Mouse (Mus musculus): ENCODE data around the gene Gipc1.
A peak's percentile ranks its signal among the peaks of the same experiment; 100 is the strongest.

The Gipc1 gene

DNA sequence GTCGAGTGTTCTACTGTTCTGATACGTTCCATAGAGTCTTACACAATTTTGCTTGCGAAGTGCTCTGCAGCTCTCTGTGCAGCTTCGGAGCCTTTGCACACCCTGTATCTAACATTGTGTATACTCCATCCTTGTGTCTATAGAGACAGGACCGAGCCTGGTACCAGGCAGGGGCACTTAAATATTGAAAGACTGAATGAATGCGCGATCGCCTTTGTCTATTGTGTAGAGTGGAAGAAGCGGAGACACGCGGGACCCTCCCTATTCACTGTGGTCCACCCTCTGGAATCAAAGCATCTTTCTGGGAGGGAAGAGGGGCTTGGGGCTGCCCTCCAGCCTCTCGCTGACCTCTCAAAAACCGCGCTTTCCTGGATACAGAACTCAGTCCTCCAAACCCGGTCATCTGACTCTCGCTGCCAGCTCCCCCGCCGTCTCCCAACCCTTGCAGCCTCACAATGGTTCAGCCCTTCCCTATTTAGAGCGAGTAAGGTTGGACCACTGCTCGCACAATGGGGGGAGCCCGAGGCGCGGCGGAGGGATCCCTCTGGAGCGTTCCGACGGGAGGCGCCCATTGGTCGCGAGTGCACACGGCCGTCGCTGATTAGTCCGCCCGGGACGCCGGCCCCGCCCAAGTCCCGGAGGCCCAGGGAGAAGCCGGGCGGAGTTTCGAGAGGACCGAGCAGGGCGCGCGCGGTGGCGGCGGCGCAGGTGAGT lies at the start of gene Gipc1:
Gipc1 (plus strand) TSS at position 648 of the 714 bp plus-strand sequence.
- DNase-seq (ENCODE audit: low spot score), result peak; percentile 82

DNA sequence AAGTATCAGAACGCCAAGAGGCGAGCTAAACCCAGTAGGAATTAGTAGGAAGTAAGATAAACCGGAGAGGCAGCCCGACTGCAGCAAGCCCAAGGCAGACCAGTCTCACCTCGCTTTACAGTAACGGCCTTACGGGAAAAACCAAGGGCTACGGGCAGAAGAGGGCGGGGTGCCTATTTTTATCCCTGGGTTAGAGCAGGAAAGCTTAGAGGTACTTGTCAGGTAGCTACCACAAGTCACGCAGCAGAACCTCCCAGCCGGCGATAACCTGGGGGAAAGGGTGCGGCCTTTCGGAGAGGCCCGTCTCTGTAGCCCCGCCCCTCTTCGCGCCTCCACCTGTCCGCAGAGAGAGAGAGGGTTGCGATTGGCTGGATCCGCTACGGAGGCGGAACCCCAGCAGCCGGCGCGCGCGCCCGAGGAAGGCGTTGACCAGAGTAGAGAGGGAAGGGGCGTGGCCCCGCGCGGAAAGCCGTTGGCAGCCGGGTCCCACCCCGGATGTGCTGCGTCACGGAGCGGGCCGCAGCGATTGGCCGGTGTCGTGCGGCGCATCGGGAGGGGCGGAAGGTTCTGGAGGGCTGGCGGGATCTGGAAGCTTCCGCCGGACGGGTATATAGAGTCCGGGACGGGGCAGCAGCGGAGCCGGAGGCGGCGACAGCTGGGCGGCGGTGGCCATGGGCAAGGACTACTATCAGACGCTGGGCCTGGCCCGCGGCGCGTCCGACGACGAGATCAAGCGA lies 44.6 kb upstream of the Gipc1 start, which contains the start of the genes Tecr and Dnajb1:
Tecr (minus strand) TSS at position 311 of the 737 bp plus-strand sequence.
Dnajb1 (plus strand) TSS at position 533 of the 737 bp plus-strand sequence.
- peak; percentile 98 for DNase-seq (ENCODE audit: low spot score)

DNA sequence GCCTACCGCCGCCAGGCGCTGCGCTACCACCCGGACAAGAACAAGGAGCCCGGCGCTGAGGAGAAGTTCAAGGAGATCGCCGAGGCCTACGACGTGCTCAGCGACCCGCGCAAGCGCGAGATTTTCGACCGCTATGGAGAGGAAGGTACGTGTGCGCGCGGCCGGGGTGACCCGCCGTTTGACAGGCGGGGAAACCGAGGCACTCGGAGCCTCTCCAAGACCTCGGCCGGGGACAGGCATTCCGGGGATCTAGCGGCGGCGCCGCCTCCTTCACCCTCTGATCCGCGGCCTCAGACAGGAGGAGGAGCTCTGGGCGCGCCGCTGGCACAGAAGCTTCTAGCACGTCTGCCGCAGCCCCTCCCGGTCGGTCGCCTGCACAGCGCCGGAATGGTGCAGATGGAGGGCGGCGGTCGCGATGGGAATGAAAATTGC lies 44.1 kb upstream of the Gipc1 start:
- DNase-seq (ENCODE audit: low spot score), result no peak

GRCm38 (mm10) chr8:83609086-83609485 lies 43.4 kb upstream of the Gipc1 start:
- DNase-seq (ENCODE audit: low spot score), result no peak

GRCm38 (mm10) chr8:83609547-83610180 lies 42.8 kb upstream of the Gipc1 start:
- no peak for DNase-seq (ENCODE audit: low spot score)

- no peak for DNase-seq (ENCODE audit: low spot score)
These were observed 40.6 kb upstream of the Gipc1 start for GRCm38 (mm10) chr8:83611921-83612320.

DNA sequence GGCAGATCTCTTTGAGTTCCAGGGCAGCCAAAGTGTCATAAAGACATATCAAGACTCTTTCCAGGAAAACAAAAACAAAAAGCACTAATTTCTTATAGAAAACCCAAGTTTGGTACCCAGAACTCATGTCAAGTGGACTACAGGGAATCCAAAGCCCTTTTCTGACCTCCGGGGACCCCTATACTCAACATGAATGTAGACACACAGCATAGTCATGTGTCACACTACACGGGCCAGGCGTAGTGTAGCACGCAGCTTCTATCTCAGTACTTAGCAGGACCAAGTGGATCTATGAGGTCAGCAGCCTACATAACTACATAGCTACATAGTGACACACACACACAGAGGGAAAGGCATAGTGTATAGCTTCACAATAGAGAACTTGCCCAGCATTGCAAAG lies 38.8 kb upstream of the Gipc1 start:
- no peak for DNase-seq (ENCODE audit: low spot score)

- no peak for DNase-seq (ENCODE audit: low spot score)
These were observed 35.9 kb upstream of the Gipc1 start for GRCm38 (mm10) chr8:83616625-83617024.

- no peak for DNase-seq (ENCODE audit: low spot score)
These were observed 35.4 kb upstream of the Gipc1 start for GRCm38 (mm10) chr8:83617111-83617510.

DNA sequence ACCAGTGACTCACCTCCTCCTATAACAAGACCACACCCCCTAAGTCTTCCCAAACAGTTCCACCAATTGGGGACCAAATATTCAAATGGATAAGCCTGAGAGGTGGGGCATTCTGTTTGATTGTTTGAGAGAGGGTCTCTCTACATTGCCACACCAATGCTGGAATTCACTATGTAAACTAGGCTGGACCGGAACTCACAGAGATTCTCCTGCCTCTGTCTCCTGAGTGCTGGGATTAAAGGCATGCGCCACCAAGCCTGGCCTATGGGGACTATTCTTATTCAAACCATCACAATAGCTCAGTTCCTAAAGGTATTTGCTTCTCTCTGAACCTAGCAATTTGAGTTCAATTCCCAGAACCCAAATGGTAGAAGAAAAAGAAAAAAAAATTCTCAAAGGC lies 33.9 kb upstream of the Gipc1 start:
- DNase-seq (ENCODE audit: low spot score), result no peak

- no peak for DNase-seq (ENCODE audit: low spot score)
These were observed 32.8 kb upstream of the Gipc1 start for GRCm38 (mm10) chr8:83619568-83620285.

DNA sequence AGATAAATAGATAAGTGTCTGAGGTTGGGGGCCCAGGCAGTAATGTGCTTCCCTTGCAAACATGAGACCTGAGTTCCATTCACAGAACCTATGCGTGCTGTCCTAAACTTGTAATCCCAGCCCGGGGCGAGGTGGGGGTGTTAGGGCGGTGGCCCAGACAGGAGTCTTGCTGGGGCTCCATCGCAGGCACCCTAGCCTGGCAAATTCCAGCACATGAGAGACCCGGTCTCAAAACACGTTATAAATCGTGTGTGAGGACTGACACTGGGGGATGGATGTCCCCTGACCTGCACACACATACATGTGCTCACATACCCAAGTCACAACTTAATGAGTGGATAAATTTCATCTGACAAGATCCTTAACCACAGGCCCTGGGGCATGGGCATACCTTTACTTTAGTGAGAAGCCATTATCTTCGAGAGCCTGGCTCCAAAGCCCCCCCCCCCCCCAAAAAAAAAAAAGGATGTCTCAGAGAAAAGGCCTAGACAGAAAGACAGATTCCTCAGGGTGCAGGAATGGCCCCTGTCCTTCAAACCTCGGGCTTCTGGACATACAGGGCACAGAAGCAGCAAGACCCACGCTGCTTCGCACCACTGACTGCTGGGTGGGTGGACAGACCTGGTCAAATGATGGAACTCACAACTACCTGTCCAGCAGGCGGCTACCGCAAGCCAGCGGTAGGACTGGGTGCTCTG lies 30.6 kb upstream of the Gipc1 start:
- DNase-seq (ENCODE audit: low spot score), result no peak

- DNase-seq (ENCODE audit: low spot score), result peak; percentile 45
These were observed 30.0 kb upstream of the Gipc1 start for GRCm38 (mm10) chr8:83622389-83622989.

- DNase-seq (ENCODE audit: low spot score), result no peak
These were observed 28.9 kb upstream of the Gipc1 start for GRCm38 (mm10) chr8:83623549-83623948.

GRCm38 (mm10) chr8:83624739-83625138 lies 27.7 kb upstream of the Gipc1 start:
- no peak for DNase-seq (ENCODE audit: low spot score)

DNA sequence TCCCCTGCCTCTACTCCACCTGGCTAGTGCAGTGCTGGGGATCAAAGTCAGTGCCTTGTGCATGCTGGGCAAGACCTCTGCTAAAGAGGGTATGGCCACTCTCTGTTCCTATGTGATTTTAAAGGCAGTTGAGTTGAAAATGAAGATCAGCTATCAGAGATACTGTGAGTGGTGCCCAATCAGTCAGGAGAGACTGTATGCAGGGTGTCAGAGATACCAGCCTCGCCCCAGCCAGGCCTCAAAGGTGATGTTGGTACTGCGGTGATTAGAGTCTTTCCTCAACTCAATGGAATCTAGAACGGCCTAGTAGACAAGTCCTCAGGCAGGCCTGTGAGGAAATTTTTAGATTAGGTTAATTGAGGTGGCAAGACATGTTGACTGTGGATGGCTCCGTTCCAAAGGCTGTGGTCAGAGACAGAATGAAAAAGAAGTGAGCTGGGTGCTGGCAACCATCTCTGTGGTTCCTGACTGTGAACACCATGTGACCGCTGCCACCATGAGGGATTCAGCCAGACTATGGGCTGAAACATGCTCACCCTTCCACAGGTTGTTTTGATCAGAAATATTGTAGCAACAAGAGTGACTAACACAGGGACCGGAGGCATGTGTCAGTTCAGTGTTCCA lies 26.7 kb upstream of the Gipc1 start:
- no peak for DNase-seq (ENCODE audit: low spot score)

DNA sequence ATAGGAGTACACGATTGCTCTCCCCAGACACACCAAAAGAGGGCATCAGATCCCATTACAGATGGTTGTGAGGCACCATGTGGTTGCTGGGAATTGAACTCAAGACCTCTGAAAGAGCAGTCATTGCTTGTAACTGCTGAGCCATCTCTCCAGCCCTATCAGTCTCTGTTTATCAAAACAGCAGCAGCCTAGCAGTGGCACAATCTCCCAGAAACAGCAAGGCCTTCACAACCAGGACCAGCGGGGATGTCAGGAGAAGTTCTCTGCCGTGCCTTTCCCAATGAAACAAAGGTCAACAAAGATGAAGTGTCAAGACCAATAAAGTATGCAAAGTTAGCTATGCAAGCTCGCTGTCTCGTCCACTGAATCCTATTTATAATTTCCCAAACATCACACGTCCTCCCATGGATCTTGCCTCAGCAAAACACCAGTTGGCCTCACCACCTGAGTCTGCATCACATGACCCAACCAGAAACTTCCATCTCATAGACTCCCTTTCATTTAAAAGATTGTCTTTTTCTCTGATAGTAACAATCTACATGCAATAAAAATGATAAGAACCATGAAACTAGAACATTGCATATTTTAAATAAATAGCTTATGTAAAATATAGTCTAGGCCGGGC lies 20.3 kb upstream of the Gipc1 start:
- DNase-seq (ENCODE audit: low spot score), result no peak

DNA sequence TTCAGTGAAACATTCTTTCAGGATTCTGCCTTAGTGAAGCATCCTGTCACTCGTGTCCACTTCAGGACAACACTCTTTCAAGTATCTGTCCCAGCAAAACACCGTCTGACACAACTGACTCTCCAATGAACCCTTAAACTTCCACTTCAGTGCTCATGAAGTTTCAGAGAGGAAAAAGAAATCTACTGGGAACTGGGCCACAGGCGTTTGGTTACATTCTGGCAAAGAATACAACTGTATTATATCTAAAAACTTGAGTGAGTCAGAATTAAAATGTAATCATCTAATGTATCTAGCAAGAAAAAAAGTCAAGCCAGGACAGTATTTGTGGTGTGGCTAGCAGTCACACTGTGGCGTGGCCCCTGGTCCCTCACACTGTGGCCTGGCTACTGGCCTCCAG lies 13.6 kb upstream of the Gipc1 start:
- DNase-seq (ENCODE audit: low spot score), result no peak

DNA sequence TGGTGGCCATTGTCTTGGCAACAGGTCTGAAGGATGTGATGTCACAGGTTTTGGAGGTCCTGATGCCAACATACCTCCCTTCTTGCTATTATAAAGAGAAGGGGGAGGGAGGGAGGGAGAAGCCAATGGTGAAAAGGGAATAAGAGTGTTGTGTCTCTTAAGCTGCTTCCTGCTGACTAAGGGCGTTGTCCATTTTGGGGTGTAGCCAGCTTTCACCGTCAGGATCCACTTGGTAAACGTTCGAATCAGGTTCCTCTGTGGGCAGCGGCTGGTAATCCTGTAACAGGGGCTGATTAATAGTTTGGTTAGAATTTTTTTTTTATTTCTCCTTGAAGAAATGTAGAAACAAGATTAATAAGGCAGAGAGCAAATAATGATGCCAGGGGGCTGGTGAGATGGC lies 12.8 kb upstream of the Gipc1 start:
- no peak for DNase-seq (ENCODE audit: low spot score)

GRCm38 (mm10) chr8:83647511-83647910 lies 5.0 kb upstream of the Gipc1 start:
- no peak for DNase-seq (ENCODE audit: low spot score)

Measured in ovary, postnatal 10 days (tissue).